Mouse (Mus musculus) ovary, postnatal 36 days (tissue): ENCODE measurements at regions not wholly inside any gene's neighbourhood (a gene's known extent, or its start where the extent isn't known, plus 50 kb on each side); places are given as distances from the start of the nearest gene placed in this dataset.

ENCODE experiments used
- DNase-seq: peaks from one replicate; pipeline ENCODE4 v3.0.0; 2022; ENCODE audit warnings: low spot score, mixed read lengths

GRCm38 (mm10) chr12:90469754-90470153 is 268.5 kb downstream of the Dio2 start:
- DNase-seq: no peak

- no peak for DNase-seq
Observed at GRCm38 (mm10) chr12:90460121-90460520, 278.1 kb downstream of the Dio2 start.

GRCm38 (mm10) chr12:90440672-90441071 is 297.6 kb downstream of the Dio2 start:
- no peak for DNase-seq

GRCm38 (mm10) chr12:90425276-90426063 is 312.8 kb downstream of the Dio2 start:
- peak; percentile 5 for DNase-seq

- no peak for DNase-seq
Observed at GRCm38 (mm10) chr12:90417590-90418221, 320.5 kb downstream of the Dio2 start.

GRCm38 (mm10) chr12:90408716-90409115 is 329.5 kb downstream of the Dio2 start:
- no peak for DNase-seq

GRCm38 (mm10) chr12:90398564-90398963 is 339.7 kb downstream of the Dio2 start:
- DNase-seq: no peak
